8 mouse cellular contexts compared by ENCODE assay signal in the genomic region with DNA sequence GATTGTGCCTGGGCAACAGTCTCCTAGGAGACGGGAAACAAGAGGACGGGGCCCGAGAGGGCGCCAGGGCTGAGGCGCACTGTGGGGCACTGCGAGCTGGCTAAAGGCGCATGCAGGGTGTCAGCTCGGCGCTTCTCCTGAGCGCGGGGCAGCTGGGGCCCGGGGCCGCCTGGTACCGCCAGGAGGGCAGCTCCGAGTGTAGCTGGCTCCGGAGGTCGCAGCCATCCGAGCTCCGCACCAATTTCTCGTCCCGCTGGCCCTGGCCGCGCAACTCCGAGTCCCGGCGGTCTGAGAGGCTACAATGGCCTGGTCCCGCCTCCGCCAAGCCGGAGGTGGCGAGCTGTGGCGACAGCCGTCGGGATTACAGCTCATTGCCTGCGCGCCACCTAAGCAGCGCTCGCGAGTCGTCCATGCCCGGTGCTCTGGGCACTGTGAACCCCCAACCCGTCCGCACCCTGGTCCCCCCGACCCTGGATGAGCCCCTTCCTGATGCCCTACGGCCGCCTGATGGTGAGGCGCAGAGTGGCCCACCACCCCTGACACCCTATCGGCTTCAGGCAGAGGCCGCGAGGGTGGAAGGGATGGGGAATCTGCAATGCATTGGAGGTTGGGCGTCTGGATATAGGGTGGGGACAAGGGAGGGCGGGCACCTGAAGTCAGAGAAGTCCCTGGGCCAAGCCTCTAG. TPM values are rescaled to one million over a fixed set of nuclear protein-coding genes. Genes with fewer than 3 reads are reported as not detected.
DNase-seq lines count a peak whose midpoint lies in the region; ATAC-seq lines count a peak whose summit lies in the region.

No protein-coding gene starts in this region.

- peak overlapping the region; percentile 41 for H3K4me3 ChIP-seq in intestine, embryonic 14.5 days (ENCODE audit: low read depth, low read length)

- H3K4me1 ChIP-seq in intestine, embryonic 14.5 days (replicated peaks; ENCODE audit: control insufficient read depth, insufficient read depth, low read length): peaks cover 6% of the 10 kb centered on the region; the same call in 1 of the 2 replicates

- DNase-seq in adrenal gland, adult 2 months: peak; percentile 77
- DNase-seq in cerebellum, postnatal 36 days: peak; percentile 49 to 55
- DNase-seq in gastrocnemius, postnatal 14 days: peak; percentile 44
- DNase-seq in intestine, embryonic 14.5 days (ENCODE audit: low spot score): peak; percentile 82
- DNase-seq in left cerebral cortex, postnatal 4 days: peak; percentile 64
- DNase-seq in right cerebral cortex, postnatal 25 days: peak; percentile 53
- no peak for DNase-seq in thymus, postnatal 36 days

- H3K36me3 ChIP-seq in intestine, embryonic 14.5 days (ENCODE audit: control insufficient read depth, insufficient read depth, low read length): peaks cover 36% of the 10 kb centered on the region

- ATAC-seq in intestine, embryonic 14.5 days (replicated peaks; ENCODE audit: low FRiP score, low TSS enrichment, low read depth): peak; percentile 72
- peak; percentile 53 for ATAC-seq in megakaryocyte-erythroid progenitor cell, adult 5-6 weeks (replicated peaks; ENCODE audit: low FRiP score, low TSS enrichment, poor library complexity, severe bottlenecking)

- H3K27ac ChIP-seq in intestine, embryonic 14.5 days (ENCODE audit: low read depth): no peak overlapping the region

- peak overlapping the region; percentile 48 for H3K9ac ChIP-seq in intestine, embryonic 14.5 days (ENCODE audit: low read length)

- 0 out of 2 replicates have a peak, but pooled peaks cover 3% of the 10 kb centered on the region for H3K9me3 ChIP-seq in intestine, embryonic 14.5 days (ENCODE audit: control insufficient read depth, low read length)

- no peaks in the 10 kb centered on the region for H3K27me3 ChIP-seq in intestine, embryonic 14.5 days (replicated peaks; ENCODE audit: control insufficient read depth, insufficient read depth, low read length)

- intact Hi-C loops in gastrocnemius, postnatal 14 days (cut with DNase I; ENCODE audit: low total_unique reads): no loop called here
- intact Hi-C loops in left cerebral cortex, postnatal 4 days (cut with DNase I): no loop called here

- H3K4me2 ChIP-seq in intestine, embryonic 14.5 days (ENCODE audit: low read length): peak overlapping the region; percentile 73

- WGBS in intestine, embryonic 14.5 days: 3% methylated on average over 42 of the region's 51 CpGs

RNA-seq across cellular contexts. Expression of a gene that starts 3.5 kb away (rescaled TPM):
- 1 to 10 TPM; 2.1 to 3.5 TPM for total RNA-seq in adrenal gland, adult 2 months (2021)
- 5.8 and 7.0 TPM in 2 replicates for polyA plus RNA-seq in adrenal gland, adult 2 months (2012; rRNA removed)
- total RNA-seq in gastrocnemius, postnatal 14 days (2021): 1 to 10 TPM; 1.3 TPM
- 2.5 and 4.0 TPM in 2 replicates for polyA plus RNA-seq in intestine, embryonic 14.5 days (2014; fragmentation: Nextera tagmentation; extraction: Ambion mirVana)
- 10 to 100 TPM; 12.4 to 14.1 TPM for total RNA-seq in left cerebral cortex, postnatal 4 days (2021)
- total RNA-seq in megakaryocyte-erythroid progenitor cell, adult 5-6 weeks (2014; fragmentation: Nextera tagmentation): 2.1 and 7.9 TPM in 2 replicates
- total RNA-seq in megakaryocyte-erythroid progenitor cell, adult 5-6 weeks (2017): 0.50 and 0.80 TPM in 2 replicates

RNA-seq across cellular contexts. Expression of a gene that starts 14.6 kb away (rescaled TPM):
- total RNA-seq in adrenal gland, adult 2 months (2021): 100 to 1,000 TPM; 175 to 211 TPM
- polyA plus RNA-seq in adrenal gland, adult 2 months (2012; rRNA removed): 61.0 and 62.3 TPM in 2 replicates
- total RNA-seq in gastrocnemius, postnatal 14 days (2021): 10 to 100 TPM; 66.6 to 66.9 TPM
- 221 and 234 TPM in 2 replicates for polyA plus RNA-seq in intestine, embryonic 14.5 days (2014; fragmentation: Nextera tagmentation; extraction: Ambion mirVana)
- total RNA-seq in left cerebral cortex, postnatal 4 days (2021): 100 to 1,000 TPM; 288 to 299 TPM
- 128 and 162 TPM in 2 replicates for total RNA-seq in megakaryocyte-erythroid progenitor cell, adult 5-6 weeks (2014; fragmentation: Nextera tagmentation)
- total RNA-seq in megakaryocyte-erythroid progenitor cell, adult 5-6 weeks (2017): 137 and 152 TPM in 2 replicates

RNA-seq across cellular contexts. Expression of a gene that starts 14.8 kb away (rescaled TPM):
- 10 to 100 TPM; 35.1 to 47.0 TPM for total RNA-seq in adrenal gland, adult 2 months (2021)
- polyA plus RNA-seq in adrenal gland, adult 2 months (2012; rRNA removed): 32.4 and 34.5 TPM in 2 replicates
- total RNA-seq in gastrocnemius, postnatal 14 days (2021): 10 to 100 TPM; 14.4 to 15.8 TPM
- polyA plus RNA-seq in intestine, embryonic 14.5 days (2014; fragmentation: Nextera tagmentation; extraction: Ambion mirVana): 50.5 and 53.4 TPM in 2 replicates
- 10 to 100 TPM; 64.4 to 68.2 TPM for total RNA-seq in left cerebral cortex, postnatal 4 days (2021)
- total RNA-seq in megakaryocyte-erythroid progenitor cell, adult 5-6 weeks (2014; fragmentation: Nextera tagmentation): 23.5 and 40.8 TPM in 2 replicates
- 19.8 and 20.3 TPM in 2 replicates for total RNA-seq in megakaryocyte-erythroid progenitor cell, adult 5-6 weeks (2017)

RNA-seq across cellular contexts. Expression of a gene that starts 26.6 kb away (rescaled TPM):
- total RNA-seq in adrenal gland, adult 2 months (2021): 1 to 10 TPM; 9.1 to 9.2 TPM
- polyA plus RNA-seq in adrenal gland, adult 2 months (2012; rRNA removed): 65.5 and 102 TPM in 2 replicates
- total RNA-seq in gastrocnemius, postnatal 14 days (2021): 10 to 100 TPM; 11.1 to 13.3 TPM
- 21.9 and 27.4 TPM in 2 replicates for polyA plus RNA-seq in intestine, embryonic 14.5 days (2014; fragmentation: Nextera tagmentation; extraction: Ambion mirVana)
- 10 to 100 TPM; 14.4 to 15.2 TPM for total RNA-seq in left cerebral cortex, postnatal 4 days (2021)
- total RNA-seq in megakaryocyte-erythroid progenitor cell, adult 5-6 weeks (2014; fragmentation: Nextera tagmentation): 13.5 and 14.5 TPM in 2 replicates
- total RNA-seq in megakaryocyte-erythroid progenitor cell, adult 5-6 weeks (2017): 16.8 and 25.1 TPM in 2 replicates

RNA-seq across cellular contexts. Expression of a gene that starts 43.0 kb away (rescaled TPM):
- total RNA-seq in adrenal gland, adult 2 months (2021): 100 to 1,000 TPM; 354 to 980 TPM
- 514 and 896 TPM in 2 replicates for polyA plus RNA-seq in adrenal gland, adult 2 months (2012; rRNA removed)
- 1 to 10 TPM in 1 of 2 experiments, under 1 TPM in 1; 0.51 to 2.7 TPM for total RNA-seq in gastrocnemius, postnatal 14 days (2021)
- 2.2 and 3.1 TPM in 2 replicates for polyA plus RNA-seq in intestine, embryonic 14.5 days (2014; fragmentation: Nextera tagmentation; extraction: Ambion mirVana)
- not detected for total RNA-seq in left cerebral cortex, postnatal 4 days (2021)
- total RNA-seq in megakaryocyte-erythroid progenitor cell, adult 5-6 weeks (2014; fragmentation: Nextera tagmentation): not detected in 2 replicates
- total RNA-seq in megakaryocyte-erythroid progenitor cell, adult 5-6 weeks (2017): not detected in 2 replicates

Comparison
In these comparisons a context has a peak if more than half of its experiments do, and no peak if none do; other contexts are left out.
1. DNase-seq: peak in adrenal gland, adult 2 months (single experiment), cerebellum, postnatal 36 days (2 of 2), gastrocnemius, postnatal 14 days (single experiment), intestine, embryonic 14.5 days (single experiment), left cerebral cortex, postnatal 4 days (single experiment) and right cerebral cortex, postnatal 25 days (single experiment); none in thymus, postnatal 36 days (0 of 2).